Mouse (Mus musculus) monocyte, adult 59 days (primary cell): ENCODE results near the gene Susd3. TPM values are rescaled to one million over a fixed set of nuclear protein-coding genes. Genes with fewer than 3 reads are reported as not detected.

Experiments used
- total RNA-seq, 2 experiments: library from RNA; stranded (reverse); gene quantifications; one replicate each; pipeline ENCODE4 v1.2.4; 2023

Gene Susd3
- total RNA-seq = 10 to 100 TPM; 87.8 to 88.0 TPM

GRCm38 (mm10) chr13:49248467-49248862 is at the start of gene Susd3:
Gene Susd3, minus strand, starts transcription at chr13:49248706.

GRCm38 (mm10) chr13:49215504-49216219 is 32.8 kb downstream of the Susd3 start, which contains the start of gene Card19:
Gene Card19, minus strand, starts transcription at chr13:49216037.

DNA sequence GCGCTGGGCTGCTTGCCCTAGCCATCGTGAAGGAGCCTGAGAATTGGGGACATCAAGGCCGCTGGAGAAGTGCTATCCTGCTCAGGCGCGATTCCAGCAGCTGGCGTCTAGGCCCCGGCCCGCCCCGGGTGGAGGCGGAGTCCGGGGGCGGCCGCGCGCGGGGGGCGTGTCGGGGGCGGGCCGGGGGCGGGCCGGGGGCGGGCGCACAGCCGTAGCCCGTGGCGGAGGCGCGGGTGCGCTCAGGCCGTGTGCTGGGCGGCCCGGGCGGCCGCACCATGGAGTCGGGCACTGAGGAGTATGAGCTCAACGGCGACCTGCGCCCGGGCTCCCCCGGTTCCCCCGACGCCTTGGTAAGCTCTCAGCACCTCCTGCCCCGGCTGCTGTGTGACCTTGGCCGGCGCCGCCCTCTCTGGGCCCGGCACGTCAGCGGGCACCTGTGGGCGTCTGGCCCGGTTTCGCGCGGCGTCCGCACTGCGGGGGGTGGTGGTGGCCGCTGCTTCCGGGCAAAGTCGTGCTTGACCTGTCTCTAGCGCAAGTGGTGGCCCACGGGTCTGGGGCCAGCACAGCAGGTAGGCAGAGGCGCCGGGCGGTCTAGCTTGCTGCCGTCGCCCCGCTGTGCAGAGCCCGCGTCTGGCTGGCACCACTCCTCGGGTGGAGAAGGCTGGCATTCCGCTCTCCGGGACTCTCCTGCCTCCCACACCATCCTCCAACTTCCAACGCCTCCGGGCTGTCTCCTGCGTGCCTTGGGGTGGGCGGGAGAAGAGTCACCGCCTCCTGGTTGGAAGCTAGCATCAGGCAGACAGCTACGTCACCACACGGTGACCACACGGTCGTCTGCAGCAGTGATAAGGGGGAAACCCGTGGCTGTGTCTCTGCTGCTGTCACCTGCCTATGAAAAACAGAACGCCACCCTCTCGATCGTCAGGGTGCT is 61.0 kb downstream of the Susd3 start, which contains the start of gene Ninj1:
Ninj1 (plus strand) TSS at position 198 of the 931 bp plus-strand sequence.

Other genes starting within 250 kb of the Susd3 start
- gene Wnk2, start 100.7 kb downstream of the Susd3 start, total RNA-seq = under 1 TPM; 0.24 to 0.31 TPM
- gene Ninj1, start 61.2 kb downstream of the Susd3 start, total RNA-seq = 100 to 1,000 TPM; 202 to 219 TPM
- 100 to 1,000 TPM; 174 to 202 TPM for gene Card19, start 32.7 kb downstream of the Susd3 start, total RNA-seq
- gene Fgd3, start 71.6 kb upstream of the Susd3 start, total RNA-seq = 10 to 100 TPM; 63.3 to 70.7 TPM
- 10 to 100 TPM; 26.6 to 28.2 TPM for gene Bicd2, start 92.9 kb upstream of the Susd3 start, total RNA-seq
- 1 to 10 TPM; 4.7 to 4.9 TPM for gene Ippk, start 172.5 kb upstream of the Susd3 start, total RNA-seq
- under 1 TPM; 0.94 TPM for gene Tes3-ps, start 244.6 kb upstream of the Susd3 start, total RNA-seq